Mouse (Mus musculus) embryonic fibroblast, embryonic 13.5 days (primary cell): ENCODE measurements around the gene Rbm6.

ENCODE experiments used
- CTCF ChIP-seq: IDR thresholded peaks from 2 replicates; pipeline ENCODE4 v1.5.1; 2011; ENCODE audit warnings: mild to moderate bottlenecking, control low read depth, low read length, moderate library complexity, borderline replicate concordance; ENCODE audit not compliant: insufficient read depth
- POLR2A ChIP-seq: IDR thresholded peaks from 2 replicates; pipeline ENCODE4 v1.6.1; 2011; ENCODE audit warnings: low read depth, mild to moderate bottlenecking, control low read depth, low read length, moderate library complexity

- TF ChIP-seq CTCF, result no peak
- TF ChIP-seq POLR2A, result peak; percentile 81
These were observed 102.4 kb downstream of the Rbm6 start, which contains the start of gene Rbm5 for GRCm38 (mm10) chr9:107770374-107771290.
